Mouse (Mus musculus) liver, embryonic 14.5 days (tissue): ENCODE results near the gene Mapk14. TPM values are rescaled to one million over a fixed set of nuclear protein-coding genes. Genes with fewer than 3 reads are reported as not detected.

Experiments
- ATAC-seq: fragments of 200-750 bp; cut with Nextera tagmentation; 2 replicates; pipeline ENCODE4 v1.8.0; 2017; ENCODE audit warnings: moderate number of reproducible peaks, mild to moderate bottlenecking, moderate library complexity; ENCODE audit not compliant: insufficient read depth
- DNase-seq, 3 experiments: peaks; one replicate each; pipeline ENCODE4 v3.0.0-alpha.2; 2012 to 2013; ENCODE audit warnings: low read depth in 3 of 3, low spot score in 3 of 3
- H3K27ac ChIP-seq: fragments of 300-500 bp; sonication (generic); 2 replicates; pipeline ENCODE4 v1.5.1; 2014; ENCODE audit warnings: moderate library complexity, mild to moderate bottlenecking, control low read depth, inconsistent platforms
- H3K27me3 ChIP-seq: fragments of 300-500 bp; sonication (generic); 2 replicates; pipeline ENCODE4 v1.6.1; 2014; ENCODE audit warnings: mild to moderate bottlenecking, low read length, moderate library complexity; ENCODE audit not compliant: control insufficient read depth, insufficient read depth
- H3K36me3 ChIP-seq: fragments of 300-500 bp; sonication (generic); replicated peaks from 2 replicates; pipeline ENCODE4 v1.6.1; 2014; ENCODE audit warnings: low read depth; ENCODE audit not compliant: control insufficient read depth, insufficient read depth
- H3K4me1 ChIP-seq, 2 experiments: fragments of 200-500 bp in 1 of 2; fragments of 300-500 bp in 1 of 2; sonication (generic) in 1 of 2; replicated peaks; 2 replicates each; pipeline ENCODE4 v1.6.1; 2012 to 2014; ENCODE audit warnings: antibody characterized with exemption in 1 of 2, inconsistent platforms in 1 of 2, low read length in 1 of 2; ENCODE audit not compliant: control insufficient read depth in 2 of 2, insufficient read depth in 2 of 2
- H3K4me2 ChIP-seq: fragments of 300-500 bp; sonication (generic); 2 replicates; pipeline ENCODE4 v1.6.1; 2014; ENCODE audit warnings: low read depth, mild to moderate bottlenecking, control low read depth, moderate library complexity
- H3K4me3 ChIP-seq, 2 experiments: fragments of 200-500 bp in 1 of 2; fragments of 300-500 bp in 1 of 2; sonication (generic) in 1 of 2; 2 replicates each; pipeline ENCODE4 v1.5.1; 2012 to 2014; ENCODE audit warnings: low read depth in 2 of 2, low read length in 2 of 2, mild to moderate bottlenecking in 2 of 2, control low read depth in 1 of 2, inconsistent platforms in 1 of 2, moderate library complexity in 1 of 2; ENCODE audit not compliant: insufficient read depth in 1 of 2
- H3K9ac ChIP-seq: fragments of 300-500 bp; sonication (generic); replicated peaks from 2 replicates; pipeline ENCODE4 v1.6.1; 2014; ENCODE audit warnings: mild to moderate bottlenecking, control low read depth, moderate library complexity
- H3K9me3 ChIP-seq: fragments of 300-500 bp; sonication (generic); 2 replicates; pipeline ENCODE4 v1.6.1; 2016; ENCODE audit warnings: low read length, mixed read lengths; ENCODE audit not compliant: control insufficient read depth
- CTCF ChIP-seq: IDR thresholded peaks from 2 replicates; pipeline ENCODE4 v1.5.1; 2016; ENCODE audit warnings: antibody characterized with exemption, low read depth, control low read depth
- EP300 ChIP-seq: IDR thresholded peaks from 2 replicates; pipeline ENCODE4 v1.6.1; 2016; ENCODE audit warnings: antibody characterized with exemption, low read depth
- WGBS: fragments of 180-500 bp; shearing (Covaris S2); extraction: QIAGEN DNeasy Blood & Tissue Kit; methylation state at CpG from one replicate; pipeline ENCODE4 v1.1.7; 2014; ENCODE audit not compliant: insufficient replicate concordance; 5-methylcytosine and 5-hydroxymethylcytosine counted together
- polyA plus RNA-seq, 2 experiments: library from polyadenylated mRNA; depleted of rRNA in 1 of 2; stranded (reverse) in 1 of 2; unstranded in 1 of 2; fragments of >200 nt; fragmentation: Nextera tagmentation in 1 of 2; extraction: Ambion mirVana in 1 of 2; gene quantifications; 2 replicates each; pipeline versions ENCODE4 v1.2.1 to v1.2.3; 2012 to 2014

Gene Mapk14
- polyA plus RNA-seq, 2 experiments, result 33.2 to 37.8 TPM

DNA sequence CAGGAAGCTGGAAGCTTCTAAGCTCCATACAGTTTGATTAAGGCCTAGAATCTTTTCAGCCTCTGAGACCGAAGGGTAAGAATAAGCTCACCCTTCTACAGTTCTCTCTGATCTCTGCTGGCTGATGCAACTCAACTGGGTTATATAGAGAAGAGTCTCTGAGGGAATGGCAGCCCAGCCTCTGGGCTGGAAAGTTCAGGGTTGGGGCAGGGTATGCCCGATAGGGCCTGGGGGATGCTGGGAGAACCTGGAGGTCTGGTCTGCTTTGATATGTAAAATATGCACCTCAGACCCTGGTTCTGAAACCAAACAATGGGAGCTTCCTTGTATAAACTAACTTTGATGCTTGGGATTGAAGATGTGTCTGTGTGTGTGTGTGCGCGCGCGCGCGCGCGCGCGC lies 96.4 kb downstream of the Mapk14 start:
- Histone ChIP-seq H3K4me2 (no peak overlapping the region), H3K9ac (no peak overlapping the region), H3K4me1 (no peaks in the 10 kb centered on the region), H3K27me3 (no peaks in the 10 kb centered on the region), H3K9me3 (no peaks in the 10 kb centered on the region), H3K27ac (no peak overlapping the region), H3K36me3 (no peaks in the 10 kb centered on the region), H3K4me3 (no peak overlapping the region)
- no peak for TF ChIP-seq EP300
- TF ChIP-seq CTCF, result no peak
- DNase-seq (no peak), ATAC-seq (no peak)
- 92% methylated on average over 12 of the region's 12 CpGs for WGBS

DNA sequence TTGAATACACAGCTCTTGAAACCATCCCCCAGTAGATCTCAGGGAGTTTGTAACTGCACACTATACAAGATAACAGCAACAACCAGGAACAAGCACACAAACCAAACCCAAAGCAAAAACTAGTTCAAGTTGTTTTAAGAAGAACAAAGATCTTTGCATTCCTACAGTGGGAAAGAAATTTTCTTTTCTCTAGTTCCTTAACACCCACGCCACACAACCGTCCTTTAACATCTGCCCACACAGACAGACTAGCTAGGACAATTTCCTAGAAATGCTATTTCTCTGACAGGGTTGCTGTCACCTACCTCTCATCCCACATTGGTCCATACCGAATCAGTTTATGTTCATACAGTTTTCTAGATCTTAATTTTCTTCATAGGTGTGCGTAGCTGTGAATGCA lies 105.9 kb downstream of the Mapk14 start:
- Histone ChIP-seq H3K4me3 (no peak overlapping the region), H3K4me1 (peaks cover 7 to 12% of the 10 kb centered on the region in 2 experiments), H3K36me3 (no peaks in the 10 kb centered on the region), H3K9me3 (peaks cover 2% of the 10 kb centered on the region; the same call in 1 of the 2 replicates), H3K27me3 (no peaks in the 10 kb centered on the region), H3K4me2 (no peak overlapping the region), H3K27ac (no peak overlapping the region), H3K9ac (no peak overlapping the region)
- WGBS, result 72% methylated on average over 4 of the region's 4 CpGs
- TF ChIP-seq CTCF, result no peak
- no peak for TF ChIP-seq EP300
- DNase-seq (no peak), ATAC-seq (no peak)

Other genes with a start within 250 kb of the Mapk14 start
- 5.3 and 7.3 TPM in 2 replicates for gene Fkbp5, start 173.8 kb upstream of the Mapk14 start, polyA plus RNA-seq (2012; rRNA removed)
- 3.5 and 3.6 TPM in 2 replicates for gene Fkbp5, start 173.8 kb upstream of the Mapk14 start, polyA plus RNA-seq (2014; fragmentation: Nextera tagmentation; extraction: Ambion mirVana)
- gene Armc12, start 160.5 kb upstream of the Mapk14 start, polyA plus RNA-seq (2012; rRNA removed), result 0.03 TPM in 1 of 2 replicates, not detected in the other
- gene Armc12, start 160.5 kb upstream of the Mapk14 start, polyA plus RNA-seq (2014; fragmentation: Nextera tagmentation; extraction: Ambion mirVana), result not detected in 2 replicates
- not detected in 2 replicates for gene Clpsl2, start 141.9 kb upstream of the Mapk14 start, polyA plus RNA-seq (2012; rRNA removed)
- gene Clpsl2, start 141.9 kb upstream of the Mapk14 start, polyA plus RNA-seq (2014; fragmentation: Nextera tagmentation; extraction: Ambion mirVana), result not detected in 2 replicates
- gene Clps, start 130.6 kb upstream of the Mapk14 start, polyA plus RNA-seq (2012; rRNA removed), result 1.2 and 3.3 TPM in 2 replicates
- 2.9 and 3.7 TPM in 2 replicates for gene Clps, start 130.6 kb upstream of the Mapk14 start, polyA plus RNA-seq (2014; fragmentation: Nextera tagmentation; extraction: Ambion mirVana)
- gene Lhfpl5, start 115.7 kb upstream of the Mapk14 start, polyA plus RNA-seq (2012; rRNA removed), result not detected in 2 replicates
- not detected in 2 replicates for gene Lhfpl5, start 115.7 kb upstream of the Mapk14 start, polyA plus RNA-seq (2014; fragmentation: Nextera tagmentation; extraction: Ambion mirVana)
- 11.5 and 12.9 TPM in 2 replicates for gene Srpk1, start 68.6 kb upstream of the Mapk14 start, polyA plus RNA-seq (2012; rRNA removed)
- gene Srpk1, start 68.6 kb upstream of the Mapk14 start, polyA plus RNA-seq (2014; fragmentation: Nextera tagmentation; extraction: Ambion mirVana), result 40.8 and 41.8 TPM in 2 replicates
- 0.26 and 0.35 TPM in 2 replicates for gene Slc26a8, start 1.1 kb upstream of the Mapk14 start, polyA plus RNA-seq (2012; rRNA removed)
- 0.11 and 0.21 TPM in 2 replicates for gene Slc26a8, start 1.1 kb upstream of the Mapk14 start, polyA plus RNA-seq (2014; fragmentation: Nextera tagmentation; extraction: Ambion mirVana)
- 0.06 and 0.58 TPM in 2 replicates for gene AC170998.1, start 34.8 kb downstream of the Mapk14 start, polyA plus RNA-seq (2012; rRNA removed)
- 0.40 and 0.74 TPM in 2 replicates for gene AC170998.1, start 34.8 kb downstream of the Mapk14 start, polyA plus RNA-seq (2014; fragmentation: Nextera tagmentation; extraction: Ambion mirVana)
- gene Mapk13, start 78.0 kb downstream of the Mapk14 start, polyA plus RNA-seq (2012; rRNA removed), result 1.5 and 1.6 TPM in 2 replicates
- gene Mapk13, start 78.0 kb downstream of the Mapk14 start, polyA plus RNA-seq (2014; fragmentation: Nextera tagmentation; extraction: Ambion mirVana), result 1.5 and 1.6 TPM in 2 replicates
- 95.9 and 98.3 TPM in 2 replicates for gene Brpf3, start 109.8 kb downstream of the Mapk14 start, polyA plus RNA-seq (2012; rRNA removed)
- 48.6 and 66.8 TPM in 2 replicates for gene Brpf3, start 109.8 kb downstream of the Mapk14 start, polyA plus RNA-seq (2014; fragmentation: Nextera tagmentation; extraction: Ambion mirVana)
- gene Pnpla1, start 167.1 kb downstream of the Mapk14 start, polyA plus RNA-seq (2012; rRNA removed), result 0.01 and 0.02 TPM in 2 replicates
- gene Pnpla1, start 167.1 kb downstream of the Mapk14 start, polyA plus RNA-seq (2014; fragmentation: Nextera tagmentation; extraction: Ambion mirVana), result 0.04 TPM in 1 of 2 replicates, not detected in the other
- 0.06 TPM in 2 replicates for gene 4930539E08Rik, start 224.0 kb downstream of the Mapk14 start, polyA plus RNA-seq (2012; rRNA removed)
- 0.03 and 0.14 TPM in 2 replicates for gene 4930539E08Rik, start 224.0 kb downstream of the Mapk14 start, polyA plus RNA-seq (2014; fragmentation: Nextera tagmentation; extraction: Ambion mirVana)